Mouse (Mus musculus) megakaryocyte, adult 5-6 weeks (primary cell): ENCODE measurements around the gene D7Ertd443e. TPM values are rescaled to one million over a fixed set of nuclear protein-coding genes. Genes with fewer than 3 reads are reported as not detected.

ENCODE experiments used
- ATAC-seq: 2 replicates; pipeline ENCODE4 v1.8.0; 2016; ENCODE audit warnings: mild to moderate bottlenecking, inconsistent platforms; ENCODE audit not compliant: poor library complexity, severe bottlenecking
- total RNA-seq, 2 experiments: library from RNA; stranded (forward) in 1 of 2; stranded (reverse) in 1 of 2; fragments of 153-499, 151-499 nt in 1 of 2; fragments of 221-1000, 200-1000 nt in 1 of 2; gene quantifications; 2 replicates each; pipeline versions ENCODE4 v1.2.3 to v1.2.4; 2015 to 2017

D7Ertd443e gene
- total RNA-seq (2015), result not detected in 2 replicates
- not detected in 2 replicates for total RNA-seq (2017)

GRCm38 (mm10) chr7:134385561-134385960 lies at the start of gene D7Ertd443e:
D7Ertd443e (minus strand) TSS chr7:134385661.
- ATAC-seq, result no peak

GRCm38 (mm10) chr7:134431681-134432080 lies 46.2 kb upstream of the D7Ertd443e start:
- no peak for ATAC-seq

GRCm38 (mm10) chr7:134428676-134429075 lies 43.2 kb upstream of the D7Ertd443e start:
- no peak for ATAC-seq

GRCm38 (mm10) chr7:134415014-134415413 lies 29.6 kb upstream of the D7Ertd443e start:
- no peak for ATAC-seq

- peak; percentile 64; the same call in 1 of the 2 replicates for ATAC-seq
Measured at GRCm38 (mm10) chr7:134414005-134414690, 28.7 kb upstream of the D7Ertd443e start.

- no peak for ATAC-seq
Measured at GRCm38 (mm10) chr7:134408641-134409040, 23.2 kb upstream of the D7Ertd443e start.

GRCm38 (mm10) chr7:134400746-134401145 lies 15.3 kb upstream of the D7Ertd443e start:
- ATAC-seq, result no peak

- no peak for ATAC-seq
Measured at GRCm38 (mm10) chr7:134396769-134397168, 11.3 kb upstream of the D7Ertd443e start.

GRCm38 (mm10) chr7:134382791-134383190 lies 2.7 kb downstream of the D7Ertd443e start:
- no peak for ATAC-seq

- ATAC-seq, result no peak
Measured at GRCm38 (mm10) chr7:134381407-134381861, 4.0 kb downstream of the D7Ertd443e start.

GRCm38 (mm10) chr7:134378273-134378672 lies 7.2 kb downstream of the D7Ertd443e start:
- no peak; the same call in 1 of the 2 replicates for ATAC-seq

- ATAC-seq, result no peak
Measured at GRCm38 (mm10) chr7:134376786-134377185, 8.7 kb downstream of the D7Ertd443e start.

GRCm38 (mm10) chr7:134372276-134372675 lies 13.2 kb downstream of the D7Ertd443e start:
- ATAC-seq, result no peak

GRCm38 (mm10) chr7:134369241-134369640 lies 16.2 kb downstream of the D7Ertd443e start:
- ATAC-seq, result no peak

- no peak for ATAC-seq
Measured at GRCm38 (mm10) chr7:134362257-134362870, 23.1 kb downstream of the D7Ertd443e start.

GRCm38 (mm10) chr7:134348825-134349224 lies 36.6 kb downstream of the D7Ertd443e start:
- ATAC-seq, result no peak

- no peak for ATAC-seq
Measured at GRCm38 (mm10) chr7:134342202-134342601, 43.3 kb downstream of the D7Ertd443e start.

GRCm38 (mm10) chr7:134335951-134336350 lies 49.5 kb downstream of the D7Ertd443e start:
- no peak for ATAC-seq

GRCm38 (mm10) chr7:134320979-134321378 lies 64.5 kb downstream of the D7Ertd443e start:
- ATAC-seq, result no peak

GRCm38 (mm10) chr7:134302084-134302483 lies 83.4 kb downstream of the D7Ertd443e start:
- no peak for ATAC-seq

- no peak for ATAC-seq
Measured at GRCm38 (mm10) chr7:134301285-134301684, 84.2 kb downstream of the D7Ertd443e start.

GRCm38 (mm10) chr7:134292750-134293149 lies 92.7 kb downstream of the D7Ertd443e start:
- no peak for ATAC-seq
